Mouse (Mus musculus) intestine, embryonic 16.5 days (tissue): ENCODE data around the gene Klhdc8b. TPM values are rescaled to one million over a fixed set of nuclear protein-coding genes. Genes with fewer than 3 reads are reported as not detected.
A peak's percentile ranks its signal among the peaks of the same experiment; 100 is the strongest.

Experiments used
- ATAC-seq: fragments of 200-750 bp; cut with Nextera tagmentation; 2 replicates; pipeline ENCODE4 v1.8.0; 2017; ENCODE audit warnings: moderate TSS enrichment, moderate library complexity
- H3K27ac ChIP-seq: fragments of 300-500 bp; sonication (generic); 2 replicates; pipeline ENCODE4 v1.5.1; 2014; ENCODE audit warnings: mild to moderate bottlenecking, low read length
- H3K27me3 ChIP-seq: fragments of 300-500 bp; sonication (generic); replicated peaks from 2 replicates; pipeline ENCODE4 v1.6.1; 2014; ENCODE audit warnings: low read length, control low read depth, mixed read lengths; ENCODE audit not compliant: control insufficient read depth, insufficient read depth
- H3K36me3 ChIP-seq: fragments of 300-500 bp; sonication (generic); 2 replicates; pipeline ENCODE4 v1.6.1; 2014; ENCODE audit warnings: low read length, control low read depth; ENCODE audit not compliant: control insufficient read depth, insufficient read depth
- H3K4me1 ChIP-seq: fragments of 300-500 bp; sonication (generic); 2 replicates; pipeline ENCODE4 v1.6.1; 2014; ENCODE audit warnings: low read length, control low read depth, mixed read lengths; ENCODE audit not compliant: control insufficient read depth, insufficient read depth
- H3K4me2 ChIP-seq: fragments of 300-500 bp; sonication (generic); 2 replicates; pipeline ENCODE4 v1.6.1; 2014; ENCODE audit warnings: low read depth, low read length, control low read depth
- H3K4me3 ChIP-seq: fragments of 300-500 bp; sonication (generic); 2 replicates; pipeline ENCODE4 v1.5.1; 2014; ENCODE audit warnings: mild to moderate bottlenecking, low read length
- H3K9ac ChIP-seq: fragments of 300-500 bp; sonication (generic); 2 replicates; pipeline ENCODE4 v1.6.1; 2014; ENCODE audit warnings: low read depth, low read length
- H3K9me3 ChIP-seq: fragments of 300-500 bp; sonication (generic); 2 replicates; pipeline ENCODE4 v1.6.1; 2016; ENCODE audit warnings: low read length, control low read depth; ENCODE audit not compliant: control insufficient read depth
- WGBS: fragments of 180-500 bp; shearing (Covaris S2); extraction: QIAGEN DNeasy Blood & Tissue Kit; methylation state at CpG from one replicate; pipeline ENCODE4 v1.1.7; 2014; 5-methylcytosine and 5-hydroxymethylcytosine counted together
- polyA plus RNA-seq: library from polyadenylated mRNA; unstranded; fragments of >200 nt; fragmentation: Nextera tagmentation; extraction: Ambion mirVana; gene quantifications from 2 replicates; pipeline ENCODE4 v1.2.1, GENCODE M21; 2015

The Klhdc8b gene
- polyA plus RNA-seq, 1 experiment from 2014 or later = 49.6 TPM

DNA sequence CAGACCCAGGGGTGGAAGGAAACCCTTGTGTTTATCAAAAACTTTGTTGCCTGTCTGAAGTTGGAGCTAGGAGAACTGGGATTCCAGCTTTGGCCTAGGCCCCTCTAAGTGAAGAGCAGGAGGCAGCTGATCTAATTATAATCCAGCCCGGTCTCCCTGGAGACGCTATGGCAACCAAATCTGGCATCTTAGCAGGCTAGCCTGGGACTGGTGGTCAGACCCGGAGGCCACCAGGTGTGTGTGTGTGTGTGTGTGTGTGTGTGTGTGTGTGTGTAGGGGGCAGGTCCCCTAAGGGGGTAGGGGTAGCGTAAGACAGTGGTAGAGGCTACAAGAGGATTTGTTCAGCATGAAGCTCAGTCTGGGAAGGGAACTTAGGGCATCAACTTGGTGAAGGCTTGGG is 11.5 kb downstream of the Klhdc8b start:
- peak overlapping the region; percentile 46; the same call in 1 of the 2 replicates for H3K9ac ChIP-seq
- 54% methylated on average over 4 of the region's 4 CpGs for WGBS
- peak overlapping the region; percentile 98 for H3K4me2 ChIP-seq
- peaks cover 30% of the 10 kb centered on the region for H3K4me1 ChIP-seq
- no peaks in the 10 kb centered on the region; the same call in 1 of the 2 replicates for H3K36me3 ChIP-seq
- no peaks in the 10 kb centered on the region for H3K9me3 ChIP-seq
- H3K27ac ChIP-seq = peak overlapping the region; percentile 54
- H3K27me3 ChIP-seq = no peaks in the 10 kb centered on the region
- no peak for ATAC-seq
- H3K4me3 ChIP-seq = peak overlapping the region; percentile 66; the same call in 1 of the 2 replicates

DNA sequence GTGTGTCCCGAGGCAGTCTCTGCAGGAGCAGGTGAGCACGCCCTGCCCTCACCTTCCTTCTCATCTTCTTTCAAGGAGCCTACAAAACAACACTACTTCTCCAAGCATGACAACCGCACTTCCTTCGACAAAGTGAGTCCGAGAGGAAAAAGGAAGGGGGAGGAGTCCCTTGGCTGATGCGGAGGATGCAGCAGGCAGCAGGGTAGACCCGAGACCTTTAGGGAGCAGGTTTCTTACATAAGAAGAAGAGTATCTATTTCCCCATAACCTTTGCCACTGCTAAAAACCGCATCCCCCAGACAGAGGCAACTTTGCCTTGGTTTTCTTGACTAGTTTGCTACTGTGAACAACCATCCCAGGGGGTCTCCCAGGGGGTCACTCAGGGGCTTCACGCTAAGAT is 16.3 kb downstream of the Klhdc8b start:
- no peaks in the 10 kb centered on the region; the same call in 1 of the 2 replicates for H3K36me3 ChIP-seq
- H3K9me3 ChIP-seq = no peaks in the 10 kb centered on the region
- H3K4me2 ChIP-seq = no peak overlapping the region
- H3K4me3 ChIP-seq = no peak overlapping the region
- no peaks in the 10 kb centered on the region for H3K27me3 ChIP-seq
- H3K4me1 ChIP-seq = peaks cover 11% of the 10 kb centered on the region
- no peak for ATAC-seq
- no peak overlapping the region for H3K9ac ChIP-seq
- no peak overlapping the region for H3K27ac ChIP-seq
- WGBS = 64% methylated on average over 9 of the region's 9 CpGs

DNA sequence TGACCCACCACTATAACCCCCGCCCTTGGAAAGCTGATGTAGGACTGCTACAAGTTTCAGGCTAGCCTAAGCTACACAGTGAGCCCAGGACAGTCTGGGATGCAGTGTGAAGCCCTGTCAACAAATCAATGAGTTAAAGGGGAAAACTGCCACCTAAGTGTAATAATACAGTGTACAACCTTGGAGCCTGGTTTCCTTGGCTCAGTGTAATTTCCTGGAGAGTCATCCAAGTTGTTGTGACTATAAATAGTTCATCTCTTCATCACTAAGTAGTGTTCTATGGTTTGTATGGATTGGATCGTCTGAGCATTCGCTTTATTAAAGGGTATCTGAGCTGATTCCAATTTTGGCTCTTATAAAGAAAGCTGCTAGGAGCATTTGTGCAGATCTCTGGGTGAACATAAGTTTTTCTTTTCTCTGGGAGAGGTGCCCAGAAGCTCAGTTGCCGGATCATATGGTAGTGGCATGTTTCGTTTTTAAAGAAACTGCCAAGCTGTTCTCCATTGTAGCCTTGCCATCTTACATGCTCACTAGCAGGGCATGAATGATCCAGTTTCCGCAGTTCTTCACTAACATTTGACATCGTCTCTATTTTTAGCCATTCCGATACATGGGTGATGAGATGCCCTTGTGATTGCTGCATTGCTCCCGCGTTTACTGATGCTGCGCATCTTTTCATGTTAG is 20.0 kb downstream of the Klhdc8b start:
- 82% methylated on average over 11 of the region's 11 CpGs for WGBS
- Histone ChIP-seq H3K27me3 (no peaks in the 10 kb centered on the region), H3K36me3 (no peaks in the 10 kb centered on the region), H3K9ac (no peak overlapping the region), H3K4me2 (no peak overlapping the region), H3K9me3 (no peaks in the 10 kb centered on the region), H3K27ac (no peak overlapping the region), H3K4me1 (peaks cover 4% of the 10 kb centered on the region; the same call in 1 of the 2 replicates), H3K4me3 (no peak overlapping the region)
- ATAC-seq = no peak

DNA sequence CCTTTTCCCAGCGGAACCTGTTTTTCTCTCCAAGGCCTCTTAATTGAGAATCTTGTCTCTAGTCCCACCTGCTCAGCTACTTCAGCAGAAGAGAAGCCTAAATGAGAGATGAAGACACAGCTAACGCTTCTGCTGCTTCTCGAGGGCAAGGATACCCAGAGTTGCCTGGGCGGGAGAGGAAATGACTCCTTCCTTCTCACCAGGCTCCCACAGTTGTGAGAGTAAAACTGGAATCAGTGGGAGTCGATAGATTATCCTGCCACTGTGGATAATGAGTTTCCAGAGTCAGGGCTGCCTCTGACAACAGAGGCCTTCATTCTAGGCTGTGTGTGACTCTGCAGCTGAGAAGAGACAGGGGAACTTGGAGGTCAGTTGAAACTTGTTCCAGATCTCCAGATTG is 20.9 kb downstream of the Klhdc8b start:
- Histone ChIP-seq H3K27ac (no peak overlapping the region), H3K4me1 (peaks cover 4% of the 10 kb centered on the region; the same call in 1 of the 2 replicates), H3K4me2 (no peak overlapping the region), H3K9me3 (no peaks in the 10 kb centered on the region), H3K9ac (no peak overlapping the region; the same call in 1 of the 2 replicates), H3K36me3 (no peaks in the 10 kb centered on the region), H3K4me3 (no peak overlapping the region), H3K27me3 (no peaks in the 10 kb centered on the region)
- 76% methylated on average over 5 of the region's 5 CpGs for WGBS
- no peak for ATAC-seq

DNA sequence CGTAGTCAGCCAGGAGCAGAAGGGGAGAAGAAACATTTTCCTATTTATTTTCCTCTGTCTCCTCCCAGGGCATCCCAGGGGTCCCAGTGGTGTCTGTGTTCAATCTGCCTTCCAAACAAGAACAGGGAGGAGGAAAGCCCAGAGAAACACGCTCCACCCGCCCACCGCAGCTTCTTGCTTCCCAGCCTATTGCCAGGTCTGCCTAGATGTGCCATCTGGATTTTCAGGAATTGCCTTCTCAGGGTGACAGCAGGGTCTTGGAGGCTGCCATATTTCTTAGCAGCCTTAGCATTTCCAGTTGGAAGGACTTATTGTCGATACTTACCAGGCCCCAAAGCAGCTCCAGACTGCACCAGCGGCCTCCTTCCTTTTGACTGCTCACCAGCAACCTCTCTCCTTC is 22.2 kb downstream of the Klhdc8b start:
- no peak overlapping the region for H3K27ac ChIP-seq
- 70% methylated on average over 6 of the region's 6 CpGs for WGBS
- peaks cover 4% of the 10 kb centered on the region; the same call in 1 of the 2 replicates for H3K4me1 ChIP-seq
- ATAC-seq = no peak
- H3K9ac ChIP-seq = no peak overlapping the region
- H3K27me3 ChIP-seq = no peaks in the 10 kb centered on the region
- no peaks in the 10 kb centered on the region for H3K36me3 ChIP-seq
- no peaks in the 10 kb centered on the region for H3K9me3 ChIP-seq
- no peak overlapping the region for H3K4me3 ChIP-seq
- no peak overlapping the region for H3K4me2 ChIP-seq

DNA sequence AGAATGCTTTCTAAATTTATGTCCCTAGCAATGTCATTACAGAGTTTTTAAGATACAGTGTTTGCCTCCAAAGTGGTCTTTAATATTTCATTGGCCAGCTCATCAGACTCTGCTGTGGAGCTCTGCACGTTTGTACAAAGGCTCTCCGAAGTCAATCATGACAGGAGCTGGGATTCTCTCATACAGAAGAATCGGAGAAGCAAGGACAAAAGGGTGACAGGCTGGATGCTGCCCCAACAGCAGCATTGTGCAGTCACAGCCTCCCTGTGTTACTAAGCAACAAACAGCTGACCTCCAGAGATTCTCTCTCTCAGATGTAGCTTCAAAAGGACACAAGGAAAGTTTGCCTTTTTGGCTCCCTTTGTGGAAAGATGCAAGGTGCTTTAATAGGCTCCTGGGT is 25.2 kb downstream of the Klhdc8b start, which contains the start of gene BC048562:
Gene BC048562, plus strand, starts transcription at position 301 of the 400 bp plus-strand sequence.
- WGBS = 62% methylated on average over 3 of the region's 3 CpGs
- Histone ChIP-seq H3K36me3 (no peaks in the 10 kb centered on the region), H3K27me3 (no peaks in the 10 kb centered on the region), H3K4me3 (no peak within 1 kb of the TSS), H3K9me3 (no peaks in the 10 kb centered on the region), H3K27ac (no peak within 1 kb of the TSS), H3K4me1 (peaks cover 4% of the 10 kb centered on the region; the same call in 1 of the 2 replicates), H3K9ac (no peak within 1 kb of the TSS), H3K4me2 (no peak within 1 kb of the TSS)
- no peak for ATAC-seq

DNA sequence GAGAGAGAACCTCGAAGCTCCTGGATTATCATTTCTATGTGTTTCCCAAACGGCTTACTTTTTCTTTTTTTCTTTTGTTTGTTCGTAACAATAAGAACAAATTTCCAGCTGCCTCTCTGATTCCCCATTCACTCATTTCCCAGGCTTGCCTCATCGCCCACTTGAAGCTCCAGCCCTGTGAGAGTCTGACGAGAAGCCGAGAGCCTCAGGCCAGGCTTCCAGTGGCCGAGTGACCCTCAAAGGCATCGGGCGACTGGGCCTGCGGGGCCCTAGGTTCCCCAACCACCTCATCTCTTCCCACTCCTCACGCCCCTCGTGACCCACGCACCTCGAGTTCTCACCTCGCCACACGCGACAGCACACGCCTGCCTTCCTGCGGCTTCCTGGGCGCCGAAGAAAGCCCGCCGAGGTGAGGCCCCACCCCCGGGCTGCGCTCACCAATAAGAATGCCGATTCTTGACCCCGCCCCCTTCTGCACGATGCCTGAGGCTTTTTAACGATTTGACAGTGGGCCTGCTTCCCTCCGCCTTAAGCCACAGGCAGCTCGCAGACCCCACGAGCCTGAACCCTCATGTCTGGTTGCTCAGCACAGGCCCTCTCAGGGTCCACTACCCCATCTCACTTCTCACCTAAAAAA is 29.8 kb downstream of the Klhdc8b start:
- Histone ChIP-seq H3K4me1 (no peaks in the 10 kb centered on the region), H3K9me3 (no peaks in the 10 kb centered on the region), H3K27me3 (no peaks in the 10 kb centered on the region), H3K4me3 (peak overlapping the region; percentile 38), H3K9ac (peak overlapping the region; percentile 49), H3K36me3 (no peaks in the 10 kb centered on the region), H3K27ac (no peak overlapping the region), H3K4me2 (peak overlapping the region; percentile 48)
- ATAC-seq = 0 out of 2 replicates have a peak, but pooled peaks have one; percentile 53
- WGBS = 45% methylated on average over 32 of the region's 32 CpGs

DNA sequence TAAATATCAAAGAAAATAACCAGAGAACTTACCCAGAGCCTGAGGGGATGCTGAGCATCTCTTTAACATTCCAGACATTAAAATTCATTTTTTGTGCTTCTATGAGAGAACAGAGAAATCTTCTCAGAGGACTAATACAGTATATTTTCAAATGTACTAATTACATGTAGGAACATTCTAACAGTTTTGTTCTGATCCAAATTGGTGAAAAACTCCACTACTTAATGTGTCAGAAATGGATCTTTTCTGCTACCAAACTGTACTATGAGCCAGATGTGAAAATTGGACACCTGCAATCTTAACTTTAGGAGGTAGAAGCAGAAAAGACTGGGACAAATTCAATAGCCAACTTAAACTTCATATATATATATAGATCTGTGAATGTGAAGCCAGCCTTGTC is 33.0 kb downstream of the Klhdc8b start, which contains the start of gene Ccdc36:
Gene Ccdc36, minus strand, starts transcription at position 101 of the 400 bp plus-strand sequence.
- Histone ChIP-seq H3K36me3 (no peaks in the 10 kb centered on the region), H3K9ac (no peak within 1 kb of the TSS), H3K4me3 (no peak within 1 kb of the TSS), H3K27ac (no peak within 1 kb of the TSS), H3K9me3 (no peaks in the 10 kb centered on the region), H3K4me2 (no peak within 1 kb of the TSS), H3K4me1 (no peaks in the 10 kb centered on the region), H3K27me3 (no peaks in the 10 kb centered on the region)
- ATAC-seq = no peak

DNA sequence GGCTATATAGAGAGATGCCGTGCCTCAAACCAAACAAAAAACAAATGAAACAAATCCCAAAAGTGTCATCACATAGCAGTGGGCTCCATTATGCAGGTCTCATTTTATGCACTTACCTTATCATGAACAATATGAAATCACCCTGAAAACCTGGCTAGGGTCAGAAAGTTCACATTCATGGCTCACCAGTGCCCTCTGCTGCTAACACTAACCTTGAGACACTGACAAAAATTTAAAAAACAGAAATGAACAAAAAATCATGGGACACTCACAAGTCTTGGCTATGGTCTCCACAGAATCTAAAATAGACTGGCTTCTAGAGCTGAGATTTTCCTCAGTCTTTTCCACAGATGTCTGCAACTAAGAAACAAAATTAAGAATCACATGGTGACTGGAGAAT is 49.2 kb downstream of the Klhdc8b start:
- no peaks in the 10 kb centered on the region for H3K4me1 ChIP-seq
- no peak overlapping the region for H3K4me3 ChIP-seq
- ATAC-seq = no peak
- 79% methylated on average over 1 of the region's 1 CpGs for WGBS
- no peaks in the 10 kb centered on the region for H3K36me3 ChIP-seq
- no peak overlapping the region for H3K27ac ChIP-seq
- no peaks in the 10 kb centered on the region for H3K27me3 ChIP-seq
- no peak overlapping the region for H3K9ac ChIP-seq
- H3K9me3 ChIP-seq = no peaks in the 10 kb centered on the region
- H3K4me2 ChIP-seq = no peak overlapping the region
